Mouse (Mus musculus) embryonic facial prominence, embryonic 11.5 days (tissue): ENCODE results near the gene Gtf2ird1. TPM values are rescaled to one million over a fixed set of nuclear protein-coding genes. Genes with fewer than 3 reads are reported as not detected.
A peak's percentile ranks its signal among the peaks of the same experiment; 100 is the strongest.

Source experiments
- ATAC-seq: fragments of 200-750 bp; cut with Nextera tagmentation; replicated peaks from 2 replicates; pipeline ENCODE4 v1.8.0; 2017; ENCODE audit warnings: low read depth; ENCODE audit not compliant: insufficient number of reproducible peaks, low FRiP score, low TSS enrichment
- DNase-seq: peaks from one replicate; pipeline ENCODE4 v3.0.0-alpha.2; 2015; ENCODE audit warnings: low spot score
- H3K27ac ChIP-seq: fragments of 300-500 bp; sonication (generic); replicated peaks from 2 replicates; pipeline ENCODE4 v1.5.1; 2014; ENCODE audit warnings: mild to moderate bottlenecking, low read depth, low read length, control low read depth
- H3K27me3 ChIP-seq: fragments of 300-500 bp; sonication (generic); 2 replicates; pipeline ENCODE4 v1.6.1; 2014; ENCODE audit warnings: mild to moderate bottlenecking, low read length, moderate library complexity, mixed read lengths; ENCODE audit not compliant: control insufficient read depth, insufficient read depth
- H3K36me3 ChIP-seq: fragments of 300-500 bp; sonication (generic); replicated peaks from 2 replicates; pipeline ENCODE4 v1.6.1; 2014; ENCODE audit warnings: low read depth, mild to moderate bottlenecking, low read length, moderate library complexity, mixed read lengths; ENCODE audit not compliant: control insufficient read depth, insufficient read depth
- H3K4me1 ChIP-seq: fragments of 300-500 bp; sonication (generic); 2 replicates; pipeline ENCODE4 v1.6.1; 2014; ENCODE audit warnings: low read length, mixed read lengths; ENCODE audit not compliant: control insufficient read depth, insufficient read depth
- H3K4me2 ChIP-seq: fragments of 300-500 bp; sonication (generic); 2 replicates; pipeline ENCODE4 v1.6.1; 2014; ENCODE audit warnings: low read depth, mild to moderate bottlenecking, control low read depth, low read length, moderate library complexity
- H3K4me3 ChIP-seq: fragments of 300-500 bp; sonication (generic); 2 replicates; pipeline ENCODE4 v1.5.1; 2014; ENCODE audit warnings: low read depth, low read length, control low read depth
- H3K9ac ChIP-seq: fragments of 300-500 bp; sonication (generic); replicated peaks from 2 replicates; pipeline ENCODE4 v1.6.1; 2014; ENCODE audit warnings: mild to moderate bottlenecking, control low read depth, low read length
- H3K9me3 ChIP-seq: fragments of 300-500 bp; sonication (generic); replicated peaks from 2 replicates; pipeline ENCODE4 v1.6.1; 2016; ENCODE audit warnings: mild to moderate bottlenecking, low read length, inconsistent platforms, mixed read lengths; ENCODE audit not compliant: control insufficient read depth
- WGBS: fragments of 180-500 bp; shearing (Covaris S2); extraction: QIAGEN DNeasy Blood & Tissue Kit; methylation state at CpG from one replicate; pipeline ENCODE4 v1.1.7; 2014; 5-methylcytosine and 5-hydroxymethylcytosine counted together
- polyA plus RNA-seq: library from polyadenylated mRNA; unstranded; fragments of >200 nt; fragmentation: Nextera tagmentation; extraction: Ambion mirVana; gene quantifications from 2 replicates; pipeline ENCODE4 v1.2.1, GENCODE M21; 2014

The Gtf2ird1 gene
- polyA plus RNA-seq, 1 experiment from 2014 or later = 99.8 TPM

DNA sequence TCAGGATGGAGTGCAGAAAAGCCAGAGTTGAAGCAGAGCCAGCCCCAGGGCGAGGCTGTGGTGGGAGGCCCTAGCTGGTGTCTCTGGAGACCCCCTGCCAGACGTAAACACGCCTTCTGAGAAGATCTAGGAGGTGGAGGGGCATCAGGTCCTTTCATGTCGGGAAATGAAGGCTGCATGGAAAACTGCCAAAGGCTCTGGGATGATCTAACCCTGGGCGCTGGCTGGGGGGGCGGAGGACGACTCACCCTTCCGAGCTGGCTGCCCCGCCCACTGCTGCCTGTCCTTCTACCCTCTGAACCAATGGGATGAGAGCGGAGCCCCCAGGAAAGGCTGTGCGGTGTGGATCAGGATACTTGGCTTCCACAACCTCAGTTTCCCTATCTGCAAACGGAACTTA is 16.4 kb downstream of the Gtf2ird1 start:
- no peaks in the 10 kb centered on the region; the same call in 1 of the 2 replicates for H3K36me3 ChIP-seq
- no peaks in the 10 kb centered on the region for H3K9me3 ChIP-seq
- ATAC-seq = no peak

DNA sequence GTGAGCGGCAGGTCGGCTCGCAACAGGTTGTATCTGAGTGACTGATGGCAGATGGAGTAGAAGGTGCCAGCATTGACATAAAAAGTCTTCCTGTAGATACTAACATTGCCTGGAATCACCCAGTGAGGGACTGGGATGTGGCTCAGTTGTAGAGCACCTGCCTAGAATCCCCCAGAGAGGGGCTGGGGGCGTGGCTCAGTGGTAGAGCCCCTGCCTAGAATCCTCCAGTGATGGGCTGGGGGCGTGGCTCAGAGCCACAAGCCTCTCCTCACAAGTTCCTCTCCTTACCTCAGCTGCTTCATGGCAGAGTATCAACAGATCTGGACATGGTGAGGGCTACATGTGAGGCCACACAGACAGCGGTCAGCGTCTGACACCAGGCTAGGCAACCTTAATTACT is 17.0 kb downstream of the Gtf2ird1 start:
- Histone ChIP-seq H3K27me3 (no peaks in the 10 kb centered on the region), H3K4me1 (no peaks in the 10 kb centered on the region), H3K27ac (no peak overlapping the region), H3K9me3 (no peaks in the 10 kb centered on the region), H3K4me2 (no peak overlapping the region), H3K9ac (no peak overlapping the region), H3K36me3 (no peaks in the 10 kb centered on the region; the same call in 1 of the 2 replicates), H3K4me3 (no peak overlapping the region)
- WGBS = 94% methylated on average over 7 of the region's 7 CpGs
- ATAC-seq (no peak), DNase-seq (no peak)

More for the DNA sequence above, 16.4 kb downstream of the Gtf2ird1 start:
- H3K27me3 ChIP-seq = no peaks in the 10 kb centered on the region
- WGBS = 91% methylated on average over 12 of the region's 12 CpGs
- no peak overlapping the region for H3K4me3 ChIP-seq
- H3K9ac ChIP-seq = no peak overlapping the region
- no peak for DNase-seq
- H3K4me2 ChIP-seq = no peak overlapping the region
- no peak overlapping the region for H3K27ac ChIP-seq
- H3K4me1 ChIP-seq = no peaks in the 10 kb centered on the region

DNA sequence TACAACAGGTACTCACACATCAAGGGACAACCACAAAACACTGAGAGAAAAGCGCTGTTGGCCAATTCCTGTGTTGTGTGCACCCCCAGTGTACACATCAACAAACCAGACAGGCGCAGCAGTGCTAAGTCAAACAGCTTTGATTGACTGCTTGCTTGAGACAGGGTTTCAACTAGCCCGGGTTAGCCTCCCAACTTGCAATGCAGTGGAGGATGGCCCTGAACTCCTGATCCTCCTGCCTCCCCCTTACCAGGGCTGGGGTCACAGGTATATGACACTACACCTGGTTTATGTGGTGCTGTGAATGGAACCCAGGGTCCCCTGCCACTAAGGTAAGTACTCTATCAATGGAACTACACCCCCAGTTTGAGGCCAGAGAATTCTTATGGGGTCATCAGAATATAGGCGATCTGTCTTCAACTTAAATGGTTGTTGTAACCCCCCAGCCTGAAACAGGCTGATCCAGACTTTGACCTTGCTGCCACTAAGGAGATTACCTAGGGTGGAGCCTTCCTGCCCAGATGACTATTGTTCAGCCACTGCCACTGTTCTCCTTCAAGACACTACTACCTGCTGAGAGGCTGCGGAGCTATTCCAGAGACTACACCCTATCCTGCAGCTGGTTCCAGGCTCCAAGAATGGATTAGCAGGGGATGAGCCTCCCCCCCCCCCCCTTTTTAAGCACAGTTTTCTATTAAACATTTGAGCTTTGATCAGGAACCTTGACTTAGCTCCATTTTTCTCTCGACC is 17.7 kb downstream of the Gtf2ird1 start:
- no peaks in the 10 kb centered on the region for H3K27me3 ChIP-seq
- no peaks in the 10 kb centered on the region for H3K4me1 ChIP-seq
- ATAC-seq (no peak), DNase-seq (no peak)
- H3K4me2 ChIP-seq = no peak overlapping the region
- no peaks in the 10 kb centered on the region; the same call in 1 of the 2 replicates for H3K36me3 ChIP-seq
- no peak overlapping the region for H3K9ac ChIP-seq
- H3K4me3 ChIP-seq = no peak overlapping the region
- H3K9me3 ChIP-seq = no peaks in the 10 kb centered on the region
- 94% methylated on average over 6 of the region's 6 CpGs for WGBS
- H3K27ac ChIP-seq = no peak overlapping the region

DNA sequence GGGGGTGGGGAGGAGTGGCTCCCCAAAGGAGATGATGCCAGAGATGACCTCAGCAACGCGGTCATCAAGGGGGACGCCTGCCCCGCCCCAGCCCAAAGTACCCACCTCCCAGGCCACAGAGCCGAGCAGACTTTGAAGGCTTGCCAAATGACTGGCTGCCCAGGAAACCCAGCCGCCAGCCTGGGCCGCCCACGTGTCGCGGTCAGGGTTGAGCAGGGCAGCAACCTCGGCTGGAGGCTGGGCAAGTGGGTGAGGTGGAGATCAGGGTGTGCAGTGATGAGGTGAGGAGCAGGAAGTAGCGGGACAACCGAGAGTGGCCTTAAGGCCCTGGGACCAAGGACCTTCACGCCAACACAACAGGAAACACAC is 19.1 kb downstream of the Gtf2ird1 start:
- no peaks in the 10 kb centered on the region for H3K9me3 ChIP-seq
- H3K4me3 ChIP-seq = no peak overlapping the region
- H3K9ac ChIP-seq = no peak overlapping the region
- no peaks in the 10 kb centered on the region for H3K27me3 ChIP-seq
- H3K36me3 ChIP-seq = no peaks in the 10 kb centered on the region; the same call in 1 of the 2 replicates
- H3K27ac ChIP-seq = no peak overlapping the region
- ATAC-seq = no peak
- WGBS = 85% methylated on average over 14 of the region's 14 CpGs
- H3K4me1 ChIP-seq = no peaks in the 10 kb centered on the region
- no peak for DNase-seq
- H3K4me2 ChIP-seq = no peak overlapping the region

DNA sequence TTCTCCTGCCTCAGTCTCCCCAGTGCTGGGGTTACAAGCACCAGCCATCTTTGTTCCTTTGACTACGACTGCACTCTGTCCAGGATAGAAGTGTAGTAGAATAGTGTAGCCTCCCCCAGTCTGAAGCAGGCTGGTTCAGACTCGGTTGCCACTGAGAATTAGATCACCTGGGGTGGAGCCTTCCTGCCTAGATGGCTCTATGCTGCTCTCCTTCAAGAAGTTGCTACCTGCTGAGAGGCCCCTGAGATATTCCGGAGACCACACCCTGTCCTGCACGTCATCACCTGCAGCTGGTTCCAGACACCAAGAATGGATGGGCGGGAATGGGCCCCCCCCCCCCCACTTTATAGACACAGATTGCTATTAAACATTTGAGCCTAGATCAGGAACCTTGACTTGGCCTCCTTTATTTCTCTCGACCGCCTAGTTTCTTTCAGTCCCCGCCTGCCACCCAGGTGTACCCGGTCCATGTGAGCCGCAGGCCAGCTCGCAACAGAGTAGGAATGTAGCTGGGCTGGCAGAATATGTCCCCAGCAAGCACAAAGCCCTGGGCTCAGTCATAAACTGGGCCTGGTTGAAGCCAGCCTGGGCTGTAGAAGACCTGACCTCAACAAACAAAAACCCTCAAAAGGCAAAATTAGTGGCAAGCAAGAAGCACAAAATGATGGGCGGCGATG is 19.6 kb downstream of the Gtf2ird1 start:
- Histone ChIP-seq H3K4me2 (no peak overlapping the region), H3K36me3 (no peaks in the 10 kb centered on the region), H3K27me3 (no peaks in the 10 kb centered on the region), H3K4me1 (no peaks in the 10 kb centered on the region), H3K9me3 (no peaks in the 10 kb centered on the region), H3K9ac (no peak overlapping the region), H3K27ac (no peak overlapping the region), H3K4me3 (no peak overlapping the region)
- ATAC-seq (no peak), DNase-seq (no peak)
- 91% methylated on average over 13 of the region's 13 CpGs for WGBS

DNA sequence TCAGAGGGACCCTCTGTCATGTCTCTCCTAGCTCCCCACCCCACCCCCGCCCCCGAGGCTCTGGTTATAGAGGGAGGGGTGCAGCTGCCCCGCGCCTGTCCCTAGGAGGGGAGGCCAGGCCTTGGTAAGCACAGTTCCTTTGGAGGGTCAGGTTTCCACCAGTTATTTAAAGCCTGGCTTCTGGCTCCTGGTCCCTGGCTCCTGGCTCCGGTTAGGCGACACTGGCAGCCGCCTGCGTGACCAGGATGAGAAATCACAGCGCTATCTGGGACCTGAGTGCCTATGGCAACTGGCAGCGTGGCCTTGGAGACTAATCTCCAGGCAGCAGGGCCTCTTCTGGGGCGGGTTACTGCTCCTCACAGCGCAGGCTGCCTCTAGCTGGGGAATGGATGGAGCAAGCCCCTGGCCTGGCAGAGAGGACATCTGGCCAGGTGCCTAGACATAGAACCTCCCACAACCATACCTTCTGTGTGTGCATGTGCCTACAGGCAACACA is 20.6 kb downstream of the Gtf2ird1 start:
- Histone ChIP-seq H3K9me3 (no peaks in the 10 kb centered on the region), H3K27me3 (no peaks in the 10 kb centered on the region), H3K36me3 (no peaks in the 10 kb centered on the region), H3K4me2 (no peak overlapping the region), H3K4me1 (no peaks in the 10 kb centered on the region), H3K27ac (no peak overlapping the region), H3K4me3 (no peak overlapping the region), H3K9ac (no peak overlapping the region)
- whole genome bisulfite sequencing = 52% methylated on average over 12 of the region's 12 CpGs
- DNase-seq (peak; percentile 51), ATAC-seq (peak; percentile 26; the same call in 1 of the 2 replicates)

- Histone ChIP-seq H3K27ac (no peak overlapping the region), H3K9ac (no peak overlapping the region), H3K27me3 (no peaks in the 10 kb centered on the region), H3K4me2 (no peak overlapping the region), H3K4me1 (no peaks in the 10 kb centered on the region), H3K4me3 (no peak overlapping the region), H3K36me3 (no peaks in the 10 kb centered on the region), H3K9me3 (no peaks in the 10 kb centered on the region)
- ATAC-seq = no peak
- WGBS = 72% methylated on average over 10 of the region's 10 CpGs
- DNase-seq = no peak
Observed at GRCm38 (mm10) chr5:134433137-134433536, 23.4 kb downstream of the Gtf2ird1 start.

- WGBS = 81% methylated on average over 4 of the region's 4 CpGs
- ATAC-seq (no peak), DNase-seq (no peak)
- no peaks in the 10 kb centered on the region for H3K9me3 ChIP-seq
- no peak overlapping the region for H3K27ac ChIP-seq
- no peak overlapping the region for H3K4me3 ChIP-seq
- no peaks in the 10 kb centered on the region for H3K36me3 ChIP-seq
- H3K9ac ChIP-seq = no peak overlapping the region
- no peak overlapping the region for H3K4me2 ChIP-seq
- no peaks in the 10 kb centered on the region; the same call in 1 of the 2 replicates for H3K4me1 ChIP-seq
- H3K27me3 ChIP-seq = no peaks in the 10 kb centered on the region
Observed at GRCm38 (mm10) chr5:134430087-134430486, 26.4 kb downstream of the Gtf2ird1 start.
